ENCODE assay signal across 9 mouse cellular contexts in the genomic region with DNA sequence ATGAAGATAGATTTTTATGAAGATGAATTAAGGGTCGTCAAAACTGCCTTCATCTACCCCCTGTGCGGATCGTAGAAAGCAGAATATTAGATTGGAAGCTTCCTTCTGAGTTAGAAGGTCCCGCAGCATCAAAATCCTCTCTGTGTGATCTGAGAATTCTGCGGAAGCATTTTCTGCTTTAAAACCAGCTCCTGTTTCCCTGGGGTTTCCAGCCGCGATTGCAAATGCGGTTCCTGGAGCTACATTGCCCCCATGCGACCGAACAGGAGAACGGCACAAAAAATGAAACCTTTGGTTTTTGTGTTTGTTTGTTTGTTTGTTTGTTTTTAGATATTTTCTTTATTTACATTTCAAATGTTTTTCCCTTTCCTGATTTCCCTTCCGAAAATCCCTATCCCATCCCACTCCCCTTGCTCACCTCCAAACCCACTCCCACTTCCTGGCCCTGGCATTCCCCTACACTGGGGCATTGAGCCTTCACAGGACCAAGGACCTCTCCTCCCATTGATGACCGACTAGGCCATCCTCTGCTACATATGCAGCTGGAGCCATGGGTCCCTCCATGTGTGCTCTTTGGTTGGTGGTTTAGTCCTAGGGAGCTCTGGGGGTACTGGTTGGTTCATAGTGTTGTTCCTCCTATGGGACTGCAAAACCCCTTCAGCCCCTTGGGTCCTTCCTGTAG. TPM values are rescaled to one million over a fixed set of nuclear protein-coding genes. Genes with fewer than 3 reads are reported as not detected.
DNase-seq lines count a peak whose midpoint lies in the region; ATAC-seq lines count a peak whose summit lies in the region.
"Not testable (repeated sequence)": the region's sequence is repeated elsewhere in the genome, so short reads cannot be mapped to it uniquely, and the experiment has no call there.
"Had no signal": no experiment of that assay in that cellular context is flagged by ENCODE, and none has a peak within 500 bp of the region (broad histone marks: within the 10 kb centered on the region; RNA-seq: fewer than 3 reads in every experiment).

No protein-coding gene starts in this region.

- H3K4me3 ChIP-seq in forebrain, embryonic 13.5 days; limb, embryonic 11.5 days (ENCODE audit: low read depth, low read length): not testable (repeated sequence)

- not testable (repeated sequence) for H3K36me3 ChIP-seq in forebrain, embryonic 13.5 days (ENCODE audit: poor library complexity, severe bottlenecking); limb, embryonic 11.5 days (ENCODE audit: control insufficient read depth, insufficient read depth, low read length)

- not testable (repeated sequence) for H3K4me1 ChIP-seq in forebrain, embryonic 13.5 days; limb, embryonic 11.5 days (ENCODE audit: control insufficient read depth, insufficient read depth, low read length)

- 10% methylated on average over 13 of the region's 13 CpGs for WGBS in forebrain, embryonic 13.5 days
- 13% methylated on average over 13 of the region's 13 CpGs for WGBS in limb, embryonic 11.5 days

- DNase-seq in NIH3T3 (ENCODE audit: low read depth), result peak; percentile 76
- peak; percentile 72 for DNase-seq in cerebellum, adult 8-10 months
- peak; percentile 18 to 60 for DNase-seq in heart, postnatal 10 days
- DNase-seq in kidney, postnatal 10 days, result peak; percentile 62
- peak; percentile 69 for DNase-seq in limb, embryonic 11.5 days (ENCODE audit: low spot score)
- peak; percentile 41 for DNase-seq in neural tube, embryonic 10.5 days (ENCODE audit: extremely low spot score, low spot score)
- peak; percentile 52 for DNase-seq in telencephalon, adult 2 months (ENCODE audit: low read depth, low spot score)

- intact Hi-C loops in heart, postnatal 10 days (cut with DNase I), result loop anchor here (1.0 to 10.0 kb wide), 4 partner anchors 310 to 759 kb away; partner anchors contain the start of genes 1700003H04Rik and Ndst3

- peak; percentile 60 for ATAC-seq in forebrain, embryonic 13.5 days
- ATAC-seq in limb, embryonic 11.5 days (ENCODE audit: insufficient number of reproducible peaks, low FRiP score, low TSS enrichment, low read depth), result not testable (repeated sequence)

- H3K27me3 ChIP-seq in forebrain, embryonic 13.5 days; limb, embryonic 11.5 days (ENCODE audit: control insufficient read depth, insufficient read depth, low read length): not testable (repeated sequence)

- H3K4me2 ChIP-seq in forebrain, embryonic 13.5 days; limb, embryonic 11.5 days (ENCODE audit: low read depth, severe bottlenecking): not testable (repeated sequence)

- not testable (repeated sequence) for H3K9ac ChIP-seq in forebrain, embryonic 13.5 days; limb, embryonic 11.5 days (ENCODE audit: low read length)

- H3K9me3 ChIP-seq in forebrain, embryonic 13.5 days (replicated peaks); limb, embryonic 11.5 days (ENCODE audit: control insufficient read depth, low read length): not testable (repeated sequence)

- not testable (repeated sequence) for H3K27ac ChIP-seq in forebrain, embryonic 13.5 days; limb, embryonic 11.5 days (replicated peaks; ENCODE audit: low read depth, low read length)

RNA-seq across cellular contexts. Expression of gene Tram1l1, which starts 45.6 kb away (rescaled TPM):
- 31.5 and 32.0 TPM in 2 replicates for polyA plus RNA-seq in forebrain, embryonic 13.5 days (2015; fragmentation: Nextera tagmentation; extraction: Ambion mirVana)
- total RNA-seq in heart, postnatal 10 days (2021), result under 1 TPM; 0.35 to 0.50 TPM
- 10.7 and 11.4 TPM in 2 replicates for polyA plus RNA-seq in limb, embryonic 11.5 days (2014; fragmentation: Nextera tagmentation; extraction: Ambion mirVana)
- polyA plus RNA-seq: activated CD4-positive, CD25-positive, alpha-beta regulatory T cell, adult 4 months had no signal
